Mouse (Mus musculus) neural tube, embryonic 11.5 days (tissue): ENCODE measurements around the gene Egflam. TPM values are rescaled to one million over a fixed set of nuclear protein-coding genes. Genes with fewer than 3 reads are reported as not detected.

Experiments
- ATAC-seq: fragments of 200-750 bp; cut with Nextera tagmentation; 2 replicates; pipeline ENCODE4 v1.8.0; 2017; ENCODE audit warnings: moderate number of reproducible peaks, mild to moderate bottlenecking, moderate TSS enrichment, moderate library complexity; ENCODE audit not compliant: insufficient read depth, low FRiP score, low TSS enrichment
- DNase-seq: peaks from one replicate; pipeline ENCODE4 v3.0.0-alpha.2; 2015; ENCODE audit warnings: low spot score
- H3K27ac ChIP-seq: fragments of 300-500 bp; sonication (generic); 2 replicates; pipeline ENCODE4 v1.5.1; 2014; ENCODE audit warnings: low read depth, mild to moderate bottlenecking, low read length
- H3K27me3 ChIP-seq: fragments of 300-500 bp; sonication (generic); 2 replicates; pipeline ENCODE4 v1.6.1; 2014; ENCODE audit warnings: mild to moderate bottlenecking, low read length, mixed read lengths; ENCODE audit not compliant: control insufficient read depth, insufficient read depth
- H3K36me3 ChIP-seq: fragments of 300-500 bp; sonication (generic); 2 replicates; pipeline ENCODE4 v1.6.1; 2014; ENCODE audit warnings: mild to moderate bottlenecking, low read length, moderate library complexity, mixed read lengths; ENCODE audit not compliant: control insufficient read depth, insufficient read depth
- H3K4me1 ChIP-seq: fragments of 300-500 bp; sonication (generic); 2 replicates; pipeline ENCODE4 v1.6.1; 2014; ENCODE audit warnings: low read length, mixed read lengths; ENCODE audit not compliant: control insufficient read depth, insufficient read depth
- H3K4me2 ChIP-seq: fragments of 300-500 bp; sonication (generic); 2 replicates; pipeline ENCODE4 v1.6.1; 2014; ENCODE audit warnings: low read depth, mild to moderate bottlenecking, moderate library complexity
- H3K4me3 ChIP-seq: fragments of 300-500 bp; sonication (generic); 2 replicates; pipeline ENCODE4 v1.5.1; 2014; ENCODE audit warnings: low read depth, low read length
- H3K9ac ChIP-seq: fragments of 300-500 bp; sonication (generic); 2 replicates; pipeline ENCODE4 v1.6.1; 2014; ENCODE audit warnings: mild to moderate bottlenecking, low read length
- H3K9me3 ChIP-seq: fragments of 300-500 bp; sonication (generic); 2 replicates; pipeline ENCODE4 v1.6.1; 2016; ENCODE audit warnings: low read length; ENCODE audit not compliant: control insufficient read depth
- WGBS: fragments of 180-500 bp; shearing (Covaris S2); extraction: QIAGEN DNeasy Blood & Tissue Kit; methylation state at CpG from one replicate; pipeline ENCODE4 v1.1.7; 2014; 5-methylcytosine and 5-hydroxymethylcytosine counted together
- polyA plus RNA-seq: library from polyadenylated mRNA; unstranded; fragments of >200 nt; fragmentation: Nextera tagmentation; extraction: Ambion mirVana; gene quantifications from 2 replicates; pipeline ENCODE4 v1.2.1, GENCODE M21; 2014

Gene Egflam
- polyA plus RNA-seq: 14.6 and 15.5 TPM in 2 replicates

- Histone ChIP-seq H3K27me3 (no peaks in the 10 kb centered on the region), H3K4me2 (peak within 1 kb of the TSS; percentile 96), H3K4me3 (peak within 1 kb of the TSS; percentile 68), H3K4me1 (peaks cover 4% of the 10 kb centered on the region; the same call in 1 of the 2 replicates), H3K27ac (peak within 1 kb of the TSS; percentile 23; the same call in 1 of the 2 replicates), H3K36me3 (no peaks in the 10 kb centered on the region), H3K9ac (peak within 1 kb of the TSS; percentile 71), H3K9me3 (no peaks in the 10 kb centered on the region)
- DNase-seq (peak; percentile 71), ATAC-seq (peak; percentile 80)
- WGBS: under 1% methylated on average over 61 of the region's 62 CpGs
These were observed at the start of gene Egflam for GRCm38 (mm10) chr15:7397818-7398608. Gene Egflam, minus strand, starts transcription at chr15:7398395.

GRCm38 (mm10) chr15:7443396-7444315 is 45.5 kb upstream of the Egflam start:
- H3K4me2 ChIP-seq: no peak overlapping the region
- no peaks in the 10 kb centered on the region for H3K36me3 ChIP-seq
- no peaks in the 10 kb centered on the region for H3K4me1 ChIP-seq
- DNase-seq: peak; percentile 19
- H3K9me3 ChIP-seq: no peaks in the 10 kb centered on the region
- WGBS: 69% methylated on average over 17 of the region's 17 CpGs
- H3K27ac ChIP-seq: no peak overlapping the region
- ATAC-seq: no peak
- H3K9ac ChIP-seq: no peak overlapping the region
- no peak overlapping the region for H3K4me3 ChIP-seq
- H3K27me3 ChIP-seq: no peaks in the 10 kb centered on the region

GRCm38 (mm10) chr15:7442148-7443100 is 44.2 kb upstream of the Egflam start:
- WGBS: 73% methylated on average over 16 of the region's 16 CpGs
- H3K4me1 ChIP-seq: no peaks in the 10 kb centered on the region
- no peaks in the 10 kb centered on the region for H3K36me3 ChIP-seq
- DNase-seq (no peak), ATAC-seq (no peak)
- H3K9ac ChIP-seq: no peak overlapping the region
- no peak overlapping the region for H3K4me2 ChIP-seq
- no peak overlapping the region for H3K4me3 ChIP-seq
- H3K9me3 ChIP-seq: no peaks in the 10 kb centered on the region
- no peak overlapping the region for H3K27ac ChIP-seq
- H3K27me3 ChIP-seq: no peaks in the 10 kb centered on the region

- Histone ChIP-seq H3K4me3 (no peak overlapping the region), H3K36me3 (no peaks in the 10 kb centered on the region), H3K4me1 (no peaks in the 10 kb centered on the region), H3K4me2 (no peak overlapping the region), H3K9me3 (no peaks in the 10 kb centered on the region), H3K27ac (no peak overlapping the region), H3K27me3 (no peaks in the 10 kb centered on the region), H3K9ac (no peak overlapping the region)
- DNase-seq (no peak), ATAC-seq (no peak)
- 81% methylated on average over 2 of the region's 2 CpGs for WGBS
These were observed 26.1 kb upstream of the Egflam start for GRCm38 (mm10) chr15:7424282-7424681.

- WGBS: 80% methylated on average over 8 of the region's 8 CpGs
These were observed 6.3 kb upstream of the Egflam start for GRCm38 (mm10) chr15:7404521-7404920.

GRCm38 (mm10) chr15:7398609-7399540 is 680 bp upstream of the Egflam start:
- DNase-seq (peak; percentile 12), ATAC-seq (peak; percentile 49; the same call in 1 of the 2 replicates)
- H3K27ac ChIP-seq: no peak overlapping the region
- no peaks in the 10 kb centered on the region for H3K9me3 ChIP-seq
- H3K4me3 ChIP-seq: peak overlapping the region; percentile 68
- H3K27me3 ChIP-seq: no peaks in the 10 kb centered on the region
- peaks cover 4% of the 10 kb centered on the region; the same call in 1 of the 2 replicates for H3K4me1 ChIP-seq
- no peaks in the 10 kb centered on the region for H3K36me3 ChIP-seq
- H3K4me2 ChIP-seq: peak overlapping the region; percentile 96
- WGBS: 2% methylated on average over 17 of the region's 17 CpGs
- H3K9ac ChIP-seq: peak overlapping the region; percentile 71

More at GRCm38 (mm10) chr15:7404521-7404920, 6.3 kb upstream of the Egflam start:
- no peaks in the 10 kb centered on the region for H3K4me1 ChIP-seq
- H3K4me3 ChIP-seq: no peak overlapping the region
- ATAC-seq (no peak), DNase-seq (no peak)
- no peaks in the 10 kb centered on the region for H3K27me3 ChIP-seq
- no peaks in the 10 kb centered on the region for H3K9me3 ChIP-seq
- H3K36me3 ChIP-seq: no peaks in the 10 kb centered on the region
- H3K27ac ChIP-seq: no peak overlapping the region
- no peak overlapping the region for H3K9ac ChIP-seq
- H3K4me2 ChIP-seq: no peak overlapping the region

GRCm38 (mm10) chr15:7397446-7397817 is 763 bp downstream of the Egflam start:
- peak; percentile 28 for ATAC-seq
- H3K27ac ChIP-seq: 0 out of 2 replicates have a peak overlapping the region, but pooled peaks have one; percentile 23

More at GRCm38 (mm10) chr15:7397446-7397817, 763 bp downstream of the Egflam start:
- H3K4me1 ChIP-seq: peaks cover 4% of the 10 kb centered on the region; the same call in 1 of the 2 replicates
- no peaks in the 10 kb centered on the region for H3K36me3 ChIP-seq
- no peaks in the 10 kb centered on the region for H3K9me3 ChIP-seq
- peak overlapping the region; percentile 68 for H3K4me3 ChIP-seq
- DNase-seq: peak; percentile 21
- H3K4me2 ChIP-seq: peak overlapping the region; percentile 96
- no peaks in the 10 kb centered on the region for H3K27me3 ChIP-seq
- WGBS: 1% methylated on average over 8 of the region's 8 CpGs
- H3K9ac ChIP-seq: peak overlapping the region; percentile 71
